Mouse (Mus musculus): Measurements from ENCODE around the gene Dpysl4.

Dpysl4 gene

DNA sequence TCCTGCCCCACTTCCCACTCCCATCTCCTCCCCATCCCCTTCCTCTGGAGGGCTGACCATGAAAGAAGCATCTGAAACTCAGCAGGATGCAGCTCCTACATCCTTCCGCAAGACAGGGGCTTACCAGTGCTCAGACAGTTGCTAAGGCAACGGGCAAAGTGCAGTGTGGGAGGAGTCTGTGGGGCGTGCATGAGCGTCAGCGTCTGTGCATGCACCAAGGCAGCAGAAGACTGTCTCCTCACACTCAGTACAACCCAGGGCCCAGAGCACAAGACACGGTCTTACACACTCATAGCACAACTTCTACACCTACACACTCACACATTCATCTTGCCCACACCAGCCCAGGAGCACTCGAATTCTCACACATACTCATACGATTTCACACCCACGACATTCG, 65.3 kb downstream of the Dpysl4 start:
- DNase-seq (ENCODE audit: low spot score) = no peak

All from layer of hippocampus, adult 9-10 months (tissue).